Mouse (Mus musculus) mesoderm, embryonic 11.5 days (tissue): Measurements from ENCODE around the gene Tapbp.

Experiments
- DNase-seq: peaks from one replicate; pipeline ENCODE4 v3.0.0-alpha.2; 2012; ENCODE audit warnings: low read depth, low spot score

Tapbp gene

GRCm38 (mm10) chr17:33920282-33921097 is 4.8 kb downstream of the Tapbp start:
- DNase-seq = peak; percentile 90

- DNase-seq = no peak
Observed at GRCm38 (mm10) chr17:33921361-33921760, 5.7 kb downstream of the Tapbp start.

GRCm38 (mm10) chr17:33924577-33925283 is 9.0 kb downstream of the Tapbp start:
- DNase-seq = peak; percentile 60

GRCm38 (mm10) chr17:33925406-33926116 is 9.9 kb downstream of the Tapbp start:
- no peak for DNase-seq

GRCm38 (mm10) chr17:33926207-33926932 is 10.7 kb downstream of the Tapbp start:
- no peak for DNase-seq

- no peak for DNase-seq
Observed at GRCm38 (mm10) chr17:33928251-33928947, 12.7 kb downstream of the Tapbp start.

GRCm38 (mm10) chr17:33929371-33930279 is 13.9 kb downstream of the Tapbp start, which contains the start of gene Rgl2:
Gene Rgl2, plus strand, starts transcription at chr17:33929543.
- DNase-seq = peak; percentile 95

- DNase-seq = no peak
Observed at GRCm38 (mm10) chr17:33930280-33931158, 14.8 kb downstream of the Tapbp start.

GRCm38 (mm10) chr17:33931159-33931866 is 15.6 kb downstream of the Tapbp start:
- DNase-seq = no peak

- no peak for DNase-seq
Observed at GRCm38 (mm10) chr17:33931947-33932346, 16.2 kb downstream of the Tapbp start.

GRCm38 (mm10) chr17:33932448-33932847 is 16.7 kb downstream of the Tapbp start:
- DNase-seq = no peak

- DNase-seq = no peak
Observed at GRCm38 (mm10) chr17:33932970-33933369, 17.3 kb downstream of the Tapbp start.

- no peak for DNase-seq
Observed at GRCm38 (mm10) chr17:33935422-33936055, 19.8 kb downstream of the Tapbp start.

GRCm38 (mm10) chr17:33936993-33937392 is 21.3 kb downstream of the Tapbp start:
- no peak for DNase-seq

GRCm38 (mm10) chr17:33938783-33939182 is 23.1 kb downstream of the Tapbp start:
- no peak for DNase-seq

- peak; percentile 91 for DNase-seq
Observed at GRCm38 (mm10) chr17:33940206-33940805, 24.6 kb downstream of the Tapbp start, which contains the start of the genes Pfdn6 and Wdr46. Gene Pfdn6, minus strand, starts transcription at chr17:33940343. Gene Wdr46, plus strand, starts transcription at chr17:33940660.

GRCm38 (mm10) chr17:33940981-33941380 is 25.3 kb downstream of the Tapbp start:
- no peak for DNase-seq
